In the genomic region with DNA sequence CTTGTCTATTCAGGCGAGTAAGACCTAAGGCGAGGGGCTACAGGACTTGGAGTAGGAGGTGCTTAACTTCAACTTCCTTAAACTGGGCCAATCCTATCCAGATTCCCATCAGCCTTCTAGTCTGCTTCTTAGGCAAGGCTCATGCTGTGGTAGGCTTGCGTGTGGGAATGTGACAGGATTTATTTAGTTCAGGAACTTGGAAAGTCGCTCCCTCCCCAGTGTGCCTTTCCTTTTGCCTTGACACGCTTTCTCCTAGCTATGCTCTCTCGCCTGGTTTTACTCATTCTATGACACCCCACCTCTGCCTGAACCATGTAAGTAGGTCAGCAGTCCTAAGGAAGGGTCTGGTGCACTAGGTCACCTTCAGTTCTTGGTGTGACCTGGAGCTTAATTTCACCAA, we compare ENCODE assay signal across 14 mouse cellular contexts.
"Had no signal": no experiment of that assay in that cellular context is flagged by ENCODE, and none has a peak within 500 bp of the region (broad histone marks: within the 10 kb centered on the region; RNA-seq: fewer than 3 reads in every experiment).

No protein-coding gene starts in this region.

- H3K27ac ChIP-seq: kidney, embryonic 15.5 days; left cerebral cortex, adult 2 months; limb, embryonic 10.5 days; liver, embryonic 14.5 days; midbrain, embryonic 10.5 days; neural tube, embryonic 12.5 days; stomach, postnatal 0 days had no signal

- H3K27me3 ChIP-seq: neural tube, embryonic 12.5 days had no signal

- H3K4me1 ChIP-seq: neural tube, embryonic 12.5 days had no signal

- H3K36me3 ChIP-seq: kidney, embryonic 15.5 days; limb, embryonic 10.5 days; midbrain, embryonic 10.5 days; neural tube, embryonic 12.5 days had no signal

- H3K4me2 ChIP-seq: neural tube, embryonic 12.5 days had no signal

- H3K9me3 ChIP-seq: kidney, embryonic 15.5 days; limb, embryonic 10.5 days; midbrain, embryonic 10.5 days; neural tube, embryonic 12.5 days had no signal

- ATAC-seq: lung, postnatal 0 days had no signal

- DNase-seq: kidney, postnatal 14 days; lung, adult 2 months; lung, postnatal 36 days; midbrain, embryonic 14.5 days; right cerebral cortex, postnatal 14 days; thymus, postnatal 4 days had no signal

- H3K9ac ChIP-seq: kidney, embryonic 15.5 days; liver, embryonic 14.5 days; neural tube, embryonic 12.5 days had no signal

- H3K4me3 ChIP-seq: kidney, embryonic 15.5 days; left cerebral cortex, adult 2 months; limb, embryonic 10.5 days; midbrain, embryonic 10.5 days; neural tube, embryonic 12.5 days had no signal
